Mouse (Mus musculus) brain, embryonic 14.5 days (tissue): Measurements from ENCODE around the gene Lrrc8e. TPM values are rescaled to one million over a fixed set of nuclear protein-coding genes. Genes with fewer than 3 reads are reported as not detected.

Experiments used
- DNase-seq: peaks from one replicate; pipeline ENCODE4 v3.0.0-alpha.2; 2011; ENCODE audit warnings: low read depth
- CTCF ChIP-seq: fragments of 200-500 bp; IDR thresholded peaks from 2 replicates; pipeline ENCODE4 v1.5.1; 2012; ENCODE audit warnings: inconsistent platforms, mild to moderate bottlenecking, moderate library complexity, borderline replicate concordance; ENCODE audit not compliant: insufficient read depth, insufficient read length; ENCODE audit errors: extremely low read depth
- POLR2A ChIP-seq: fragments of 200-500 bp; IDR thresholded peaks from 2 replicates; pipeline ENCODE4 v1.6.1; 2012; ENCODE audit warnings: mild to moderate bottlenecking, inconsistent platforms, borderline replicate concordance; ENCODE audit not compliant: poor library complexity, insufficient read depth, insufficient read length, severe bottlenecking; ENCODE audit errors: extremely low read depth
- polyA plus RNA-seq: library from polyadenylated mRNA; depleted of rRNA; stranded (reverse); fragments of >200 nt; gene quantifications from 2 replicates; pipeline ENCODE4 v1.2.3, GENCODE M21; 2012; rRNA removed

Gene Lrrc8e
- polyA plus RNA-seq, 1 experiment, result not detected

DNA sequence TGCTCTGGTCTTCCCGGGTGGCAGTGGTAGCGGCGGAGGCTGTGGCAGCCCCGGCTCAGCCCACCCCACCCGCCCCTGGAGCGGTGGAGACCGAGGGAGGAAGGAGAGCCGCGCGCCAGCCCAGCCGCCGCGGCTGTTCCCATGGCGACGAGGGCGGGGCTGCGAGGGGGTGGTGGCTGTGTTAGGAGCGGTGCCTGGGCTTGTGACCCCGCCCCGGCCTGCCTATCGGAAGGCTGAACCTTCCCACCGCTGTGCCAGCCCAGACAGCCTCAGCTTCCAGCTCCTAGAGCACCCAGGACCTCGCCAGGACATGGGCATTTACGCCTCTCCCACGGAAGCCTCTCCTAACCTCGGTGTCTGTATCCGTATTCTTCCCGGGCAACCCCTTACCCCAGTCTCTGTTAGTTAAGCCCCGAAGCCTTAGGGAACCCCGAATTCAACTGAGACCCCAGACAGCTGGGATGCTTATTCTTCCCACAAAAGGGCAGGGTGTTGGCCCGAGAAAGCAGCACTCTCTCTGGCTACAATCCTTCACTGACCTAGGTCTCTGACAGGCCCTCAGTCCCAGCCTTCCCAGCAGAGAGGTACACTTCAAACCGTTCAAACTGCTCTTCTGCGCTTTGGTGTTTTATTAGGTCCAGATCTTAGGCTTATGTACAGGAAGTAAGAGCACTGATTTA lies 32.6 kb downstream of the Lrrc8e start, which contains the start of gene Ctxn1:
TSS of gene Ctxn1 (minus strand) at position 150 of the 680 bp plus-strand sequence.
- TF ChIP-seq CTCF (no peak), POLR2A (peak; percentile 63)
- peak; percentile 97 for DNase-seq

- TF ChIP-seq POLR2A (no peak), CTCF (no peak)
- no peak for DNase-seq
These were observed 33.2 kb downstream of the Lrrc8e start for GRCm38 (mm10) chr8:4259805-4260170.

DNA sequence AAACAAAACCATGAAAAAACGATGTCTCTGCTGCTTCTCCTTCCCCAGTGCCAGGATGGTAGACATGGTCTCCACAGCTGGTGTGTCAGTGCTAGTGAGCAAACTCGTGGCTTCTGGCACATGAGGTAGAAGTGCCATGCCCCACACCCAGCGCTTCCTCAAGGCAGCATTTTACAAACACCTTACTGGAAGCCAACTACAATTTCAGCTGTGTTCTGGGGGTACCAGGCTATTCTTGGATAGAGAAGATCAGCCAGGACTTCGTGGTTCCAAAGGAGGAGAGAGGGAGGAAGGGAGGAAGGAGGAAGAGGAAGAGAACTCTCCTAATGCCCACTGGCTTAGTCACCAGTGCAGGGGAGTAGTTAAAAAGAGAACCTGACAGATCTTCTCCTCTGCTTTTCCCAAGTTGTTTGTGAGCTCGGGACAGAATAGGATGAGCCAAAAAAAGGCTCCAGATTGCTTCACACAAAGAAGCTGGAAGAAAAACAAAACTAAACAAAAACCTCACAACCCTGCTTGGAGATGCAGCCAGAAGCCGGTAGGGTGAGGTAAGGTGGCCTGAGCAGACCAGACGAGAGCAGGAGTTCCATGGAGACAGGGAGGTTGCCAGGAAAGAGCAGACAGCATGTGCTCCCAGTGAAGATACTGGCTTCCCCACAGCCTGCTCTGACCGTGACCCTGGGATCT lies 36.6 kb downstream of the Lrrc8e start:
- no peak for DNase-seq
- no peak for TF ChIP-seq CTCF

DNA sequence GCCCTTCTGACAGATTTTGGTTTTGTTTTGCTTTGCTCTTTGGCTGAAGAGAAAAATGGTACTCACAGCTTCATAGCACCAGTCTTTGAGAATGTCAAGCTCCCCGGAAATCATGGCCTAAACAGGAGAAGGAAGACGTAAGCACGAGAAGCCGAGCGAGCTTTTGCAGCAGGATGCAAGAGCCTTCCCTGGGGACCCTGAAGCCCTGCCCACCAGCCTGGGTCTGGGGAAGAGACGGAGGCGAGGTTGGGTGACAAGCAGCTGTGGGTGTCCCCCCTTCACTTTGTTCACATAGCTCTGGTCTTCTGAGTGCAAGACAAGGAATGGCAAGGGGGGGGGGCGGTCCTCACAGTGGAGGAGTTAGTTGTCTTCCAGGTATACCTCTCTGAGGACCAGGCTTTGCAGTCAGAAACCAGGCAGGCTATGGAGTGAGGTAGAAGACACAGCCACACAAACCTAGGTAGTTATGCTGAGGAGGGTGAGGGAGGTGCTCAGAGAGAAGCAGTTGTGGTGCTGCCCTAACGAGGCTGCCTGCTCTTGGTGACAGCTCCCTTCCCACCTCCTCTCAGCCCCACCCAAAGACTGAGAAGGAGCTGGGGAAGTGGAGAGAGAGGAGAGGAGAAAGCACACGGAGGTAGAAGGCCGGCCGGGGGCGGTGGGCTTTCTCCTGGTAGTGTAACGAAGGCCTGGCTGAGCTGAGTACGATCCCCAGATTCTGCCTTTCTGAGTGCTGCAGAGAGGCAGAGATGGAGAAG lies 38.7 kb downstream of the Lrrc8e start:
- TF ChIP-seq CTCF (no peak), POLR2A (no peak)
- DNase-seq, result no peak

DNA sequence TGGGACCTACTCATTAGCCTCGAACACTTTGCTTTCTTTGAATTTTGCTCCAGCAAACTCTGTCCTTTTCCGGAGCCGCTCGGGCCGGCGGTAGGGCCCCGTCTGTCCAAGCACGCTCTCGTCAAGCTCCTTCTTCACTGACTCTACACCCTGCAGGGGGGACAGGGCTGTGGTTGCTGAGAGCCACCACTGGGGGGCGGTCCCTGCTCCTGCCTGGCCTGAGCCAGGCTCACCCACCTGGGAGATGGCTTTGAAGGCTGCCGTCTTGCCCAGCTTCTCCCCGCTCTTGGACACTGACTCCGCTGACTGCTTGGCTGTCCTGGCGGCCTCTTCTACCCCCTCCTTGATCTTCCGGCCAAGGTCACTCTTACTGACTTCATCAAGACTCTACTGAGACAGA lies 41.0 kb downstream of the Lrrc8e start:
- DNase-seq, result no peak

DNA sequence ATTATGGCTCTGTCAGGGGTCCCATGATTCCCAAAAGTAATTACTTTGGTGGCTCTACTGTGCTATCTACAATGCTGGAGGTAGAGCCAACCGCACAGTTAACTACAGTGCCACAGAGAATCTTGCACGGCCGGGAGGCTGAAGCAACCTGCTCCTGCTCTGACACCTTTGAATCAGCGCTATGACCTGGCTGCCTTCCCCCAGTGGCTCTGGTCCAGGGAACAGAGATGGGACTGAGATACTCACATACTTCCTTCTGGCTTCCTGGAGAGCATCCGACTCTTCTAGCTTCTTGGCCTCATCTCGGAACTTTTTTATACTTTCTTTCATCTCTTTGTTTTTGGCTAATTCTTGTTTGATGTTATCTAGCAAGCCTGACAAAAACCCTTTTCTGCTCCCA lies 43.0 kb downstream of the Lrrc8e start:
- no peak for TF ChIP-seq CTCF
- TF ChIP-seq POLR2A, result no peak

More for the DNA sequence above, 41.0 kb downstream of the Lrrc8e start:
- TF ChIP-seq CTCF, result peak; percentile 45
- no peak for TF ChIP-seq POLR2A

DNA sequence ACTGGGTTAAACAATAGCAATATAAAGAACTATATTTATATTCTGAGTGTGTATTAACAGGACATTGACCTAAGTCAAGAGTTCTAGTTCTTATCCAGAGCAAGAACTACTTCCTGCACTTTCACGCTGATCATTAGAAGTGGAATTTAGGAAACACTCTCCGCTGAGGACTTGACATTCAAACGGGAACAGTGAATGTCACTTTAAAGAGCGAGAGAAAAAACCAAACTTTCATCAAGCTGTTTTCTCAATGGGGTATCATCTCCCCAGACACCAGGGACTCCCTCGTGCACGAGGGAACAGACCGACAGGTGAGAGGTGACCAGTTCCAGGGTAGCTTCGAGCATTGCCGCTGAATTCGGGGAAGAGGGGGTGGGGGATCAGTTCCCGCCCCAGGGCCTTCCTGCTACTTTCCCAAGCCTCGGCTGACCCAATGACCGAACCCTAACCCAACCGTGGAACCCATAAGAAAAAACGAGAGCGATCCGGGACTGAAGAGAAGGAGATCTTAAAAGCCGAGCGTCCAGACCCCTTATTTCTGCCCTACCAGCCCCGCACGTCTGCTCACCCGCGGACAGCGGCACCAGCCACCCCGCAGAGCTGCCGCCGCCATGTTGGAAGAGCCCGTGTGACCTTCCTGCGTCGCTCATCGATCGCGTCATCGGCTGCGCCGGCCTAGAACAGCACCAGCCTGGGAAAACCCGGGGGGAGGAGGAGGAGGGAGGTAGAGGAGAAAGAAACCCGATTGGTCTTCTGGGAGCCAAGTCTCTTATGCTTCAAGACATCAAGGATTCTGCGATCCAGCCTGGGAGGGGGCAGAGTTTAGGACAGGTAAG lies 48.9 kb downstream of the Lrrc8e start, which contains the start of gene Timm44:
TSS of gene Timm44 (minus strand) at position 639 of the 836 bp plus-strand sequence.
- peak; percentile 99 for DNase-seq
- TF ChIP-seq POLR2A, result peak; percentile 37; the same call in 1 of the 2 replicates
- TF ChIP-seq CTCF, result no peak

More for the DNA sequence above, 43.0 kb downstream of the Lrrc8e start:
- no peak for DNase-seq

DNA sequence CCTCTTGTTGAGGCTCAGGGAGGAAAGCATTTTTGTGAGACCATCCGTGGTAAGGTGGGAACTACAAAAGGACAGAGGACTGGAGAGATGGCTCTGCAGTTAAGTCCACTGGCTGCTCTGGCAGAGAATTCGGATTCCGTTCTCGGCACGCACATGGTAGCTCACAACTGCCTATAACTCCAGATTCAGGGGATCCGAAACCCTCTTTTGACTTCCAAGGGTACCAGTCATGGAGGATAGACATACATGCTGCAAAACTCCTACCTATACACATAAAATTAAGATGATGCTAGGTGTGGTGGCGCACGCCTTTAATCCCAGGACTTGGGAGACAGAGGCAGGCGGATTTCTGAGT lies 49.5 kb downstream of the Lrrc8e start:
- TF ChIP-seq CTCF (no peak), POLR2A (no peak)
- DNase-seq, result no peak

Other genes with a start within 250 kb of the Lrrc8e start
- 0.07 TPM in 1 of 2 replicates, not detected in the other for gene Cd209f, start 121.0 kb upstream of the Lrrc8e start, polyA plus RNA-seq
- 0.08 TPM in 1 of 2 replicates, not detected in the other for gene Cd209g, start 92.7 kb upstream of the Lrrc8e start, polyA plus RNA-seq
- gene Evi5l, start 60.3 kb upstream of the Lrrc8e start, polyA plus RNA-seq, result 80.8 and 107 TPM in 2 replicates
- 32.7 and 82.9 TPM in 2 replicates for gene Prr36, start 9.4 kb upstream of the Lrrc8e start, polyA plus RNA-seq
- gene Map2k7, start 11.9 kb downstream of the Lrrc8e start, polyA plus RNA-seq, result 58.7 and 63.5 TPM in 2 replicates
- 4.3 and 5.6 TPM in 2 replicates for gene Gm49320, start 12.0 kb downstream of the Lrrc8e start, polyA plus RNA-seq
- gene Tgfbr3l, start 21.4 kb downstream of the Lrrc8e start, polyA plus RNA-seq, result 47.4 and 61.4 TPM in 2 replicates
- gene Snapc2, start 26.3 kb downstream of the Lrrc8e start, polyA plus RNA-seq, result 65.5 and 75.9 TPM in 2 replicates
- gene Ctxn1, start 32.4 kb downstream of the Lrrc8e start, polyA plus RNA-seq, result 399 and 499 TPM in 2 replicates
- 76.3 and 92.6 TPM in 2 replicates for gene Timm44, start 49.1 kb downstream of the Lrrc8e start, polyA plus RNA-seq
- gene Ccl25, start 98.4 kb downstream of the Lrrc8e start, polyA plus RNA-seq, result 14.0 and 14.8 TPM in 2 replicates
- gene Elavl1, start 98.6 kb downstream of the Lrrc8e start, polyA plus RNA-seq, result 55.8 and 63.9 TPM in 2 replicates